Mouse (Mus musculus): ENCODE measurements at regions not wholly inside any gene's neighbourhood (a gene's known extent, or its start where the extent isn't known, plus 50 kb on each side); places are given as distances from the start of the nearest gene placed in this dataset.

DNA sequence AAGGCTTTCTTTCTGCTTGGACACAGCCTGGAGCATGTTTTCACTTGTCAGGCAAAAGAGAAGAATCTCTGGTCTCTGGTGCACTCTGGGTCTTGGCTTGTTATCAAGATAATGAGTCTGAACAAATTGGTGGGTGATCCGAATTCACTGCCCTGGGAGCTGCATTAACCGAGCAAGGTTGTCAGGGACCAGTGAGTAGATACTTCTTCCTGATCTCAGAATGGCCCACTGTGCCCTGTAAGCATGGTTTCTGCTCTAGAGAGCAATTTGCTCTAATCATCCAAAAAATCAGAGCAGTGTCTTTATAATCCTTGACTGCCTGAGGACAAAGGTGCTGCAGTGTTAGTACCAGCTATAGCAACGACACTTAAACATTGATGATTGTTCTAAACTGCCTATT lies 97.2 kb upstream of the 1500015O10Rik start:
- TF ChIP-seq EP300 (IDR thresholded peaks at IDR 0.05; ENCODE audit: low read depth): no peak
- TF ChIP-seq CTCF (IDR thresholded peaks at IDR 0.05; ENCODE audit: low read depth): no peak
